ENCODE assay signal across 9 mouse cellular contexts in the genomic region with DNA sequence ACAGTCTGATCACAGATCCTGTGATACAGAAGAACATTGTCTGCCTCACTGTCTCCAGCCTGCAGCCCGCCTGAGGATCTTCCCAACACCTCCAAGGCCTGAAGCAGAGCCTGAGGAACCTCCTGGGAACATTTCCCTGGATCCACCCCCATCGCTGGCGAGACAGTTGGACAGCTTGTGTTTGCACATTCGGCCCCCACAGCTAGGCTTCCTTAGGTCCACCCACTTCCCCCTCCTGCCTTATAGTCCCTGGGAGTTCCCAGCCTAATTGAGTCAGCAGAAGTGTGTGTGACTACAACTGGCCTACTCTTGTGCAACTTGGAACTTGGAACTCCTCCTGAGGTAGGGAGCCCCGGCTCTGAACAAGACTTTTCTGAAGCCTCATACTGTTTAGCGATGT. TPM values are rescaled to one million over a fixed set of nuclear protein-coding genes. Genes with fewer than 3 reads are reported as not detected.
DNase-seq lines count a peak whose midpoint lies in the region; TF ChIP-seq lines count a peak whose summit lies in the region.
"Had no signal": no experiment of that assay in that cellular context is flagged by ENCODE, and none has a peak within 500 bp of the region (broad histone marks: within the 10 kb centered on the region; RNA-seq: fewer than 3 reads in every experiment).

No protein-coding gene starts in this region.

- DNase-seq in adrenal gland, postnatal 14 days, result peak; percentile 32
- DNase-seq in adrenal gland, postnatal 10 days, result no peak
- DNase-seq in frontal cortex, adult 2 months (ENCODE audit: extremely low spot score in 1 of 2, low spot score in 1 of 2), result peak; percentile 85 to 91
- peak; percentile 68 to 85 for DNase-seq in layer of hippocampus, adult 2 months (ENCODE audit: low spot score in 2 of 2)
- peak; percentile 74 for DNase-seq in lung, postnatal 25 days (ENCODE audit: low spot score)
- DNase-seq in thymus, postnatal 10 days (ENCODE audit: low spot score in 2 of 2), result no peak
- no peak for DNase-seq in thymus, postnatal 25 days
- no peak for DNase-seq in thymus, postnatal 14 days

- TF ChIP-seq CTCF in layer of hippocampus, adult 2 months (conservative IDR thresholded peaks at IDR 0.05), result no peak

- no peak overlapping the region for H3K27ac ChIP-seq in layer of hippocampus, adult 2 months
- H3K27ac ChIP-seq: embryonic facial prominence, embryonic 12.5 days had no signal

- H3K4me3 ChIP-seq in layer of hippocampus, adult 2 months, result no peak overlapping the region
- H3K4me3 ChIP-seq: embryonic facial prominence, embryonic 12.5 days had no signal

RNA-seq across cellular contexts. Expression of gene Gcgr, which starts 12.5 kb away (rescaled TPM):
- 2.3 and 11.7 TPM in 2 replicates for total RNA-seq in adrenal gland, postnatal 14 days (2021)
- total RNA-seq in adrenal gland, postnatal 10 days (2021), result 10 to 100 TPM in 1 of 2 experiments, 1 to 10 TPM in 1; 9.6 to 15.7 TPM
- polyA plus RNA-seq in frontal cortex, adult 2 months (2012; rRNA removed), result 0.42 and 0.54 TPM in 2 replicates
- total RNA-seq in layer of hippocampus, adult 2 months (2021), result not detected

RNA-seq across cellular contexts. Expression of gene Slc25a10, which starts 26.4 kb away (rescaled TPM):
- 50.7 and 64.4 TPM in 2 replicates for total RNA-seq in adrenal gland, postnatal 14 days (2021)
- 10 to 100 TPM; 58.5 to 60.9 TPM for total RNA-seq in adrenal gland, postnatal 10 days (2021)
- polyA plus RNA-seq in frontal cortex, adult 2 months (2012; rRNA removed), result 30.6 and 35.8 TPM in 2 replicates
- 10 to 100 TPM; 19.8 to 22.3 TPM for total RNA-seq in layer of hippocampus, adult 2 months (2021)

RNA-seq across cellular contexts. Expression of gene Mcrip1, which starts 31.5 kb away (rescaled TPM):
- total RNA-seq in adrenal gland, postnatal 14 days (2021), result 52.6 and 67.9 TPM in 2 replicates
- total RNA-seq in adrenal gland, postnatal 10 days (2021), result 10 to 100 TPM; 60.0 to 62.2 TPM
- 153 and 174 TPM in 2 replicates for polyA plus RNA-seq in frontal cortex, adult 2 months (2012; rRNA removed)
- total RNA-seq in layer of hippocampus, adult 2 months (2021), result 10 to 100 TPM; 65.2 to 67.6 TPM

RNA-seq across cellular contexts. Expression of gene Ppp1r27, which starts 32.9 kb away (rescaled TPM):
- total RNA-seq in adrenal gland, postnatal 14 days (2021), result 0.48 TPM in 1 of 2 replicates, not detected in the other
- 10 to 100 TPM in 1 of 2 experiments, 1 to 10 TPM in 1; 7.1 to 21.8 TPM for total RNA-seq in adrenal gland, postnatal 10 days (2021)
- polyA plus RNA-seq in frontal cortex, adult 2 months (2012; rRNA removed), result not detected in 2 replicates
- not detected for total RNA-seq in layer of hippocampus, adult 2 months (2021)

RNA-seq across cellular contexts. Expression of gene Mrpl12, which starts 33.6 kb away (rescaled TPM):
- total RNA-seq in adrenal gland, postnatal 14 days (2021), result 161 TPM in 2 replicates
- 100 to 1,000 TPM; 179 to 189 TPM for total RNA-seq in adrenal gland, postnatal 10 days (2021)
- polyA plus RNA-seq in frontal cortex, adult 2 months (2012; rRNA removed), result 94.2 TPM in 2 replicates
- total RNA-seq in layer of hippocampus, adult 2 months (2021), result 10 to 100 TPM; 63.2 to 68.1 TPM

Comparison
In these comparisons a context has a peak if more than half of its experiments do, and no peak if none do; other contexts are left out.
1. DNase-seq: peak in adrenal gland, postnatal 14 days (single experiment), frontal cortex, adult 2 months (2 of 2), layer of hippocampus, adult 2 months (2 of 2) and lung, postnatal 25 days (single experiment); none in adrenal gland, postnatal 10 days (single experiment), thymus, postnatal 10 days (0 of 2), thymus, postnatal 25 days (single experiment) and thymus, postnatal 14 days (single experiment).